Mouse (Mus musculus) lung, embryonic 14.5 days (tissue): Measurements from ENCODE around the gene Rhoj. TPM values are rescaled to one million over a fixed set of nuclear protein-coding genes. Genes with fewer than 3 reads are reported as not detected.
A peak's percentile ranks its signal among the peaks of the same experiment; 100 is the strongest.

Experiments used
- ATAC-seq: fragments of 200-750 bp; cut with Nextera tagmentation; 2 replicates; pipeline ENCODE4 v1.8.0; 2017; ENCODE audit warnings: mild to moderate bottlenecking, moderate TSS enrichment, moderate library complexity; ENCODE audit not compliant: insufficient read depth
- DNase-seq: peaks from one replicate; pipeline ENCODE4 v3.0.0-alpha.2; 2015
- H3K27ac ChIP-seq: fragments of 300-500 bp; sonication (generic); 2 replicates; pipeline ENCODE4 v1.5.1; 2014; ENCODE audit warnings: low read depth, mild to moderate bottlenecking, moderate library complexity
- H3K27me3 ChIP-seq: fragments of 300-500 bp; sonication (generic); 2 replicates; pipeline ENCODE4 v1.6.1; 2014; ENCODE audit warnings: low read length, control low read depth; ENCODE audit not compliant: insufficient read depth
- H3K36me3 ChIP-seq: fragments of 300-500 bp; sonication (generic); 2 replicates; pipeline ENCODE4 v1.6.1; 2014; ENCODE audit warnings: control low read depth; ENCODE audit not compliant: insufficient read depth
- H3K4me1 ChIP-seq: fragments of 300-500 bp; sonication (generic); 2 replicates; pipeline ENCODE4 v1.6.1; 2014; ENCODE audit warnings: antibody characterized with exemption, control low read depth; ENCODE audit not compliant: insufficient read depth
- H3K4me2 ChIP-seq: fragments of 300-500 bp; sonication (generic); 2 replicates; pipeline ENCODE4 v1.6.1; 2014; ENCODE audit warnings: mild to moderate bottlenecking
- H3K4me3 ChIP-seq: fragments of 300-500 bp; sonication (generic); 2 replicates; pipeline ENCODE4 v1.5.1; 2014; ENCODE audit warnings: low read depth, low read length
- H3K9ac ChIP-seq: fragments of 300-500 bp; sonication (generic); 2 replicates; pipeline ENCODE4 v1.6.1; 2014
- H3K9me3 ChIP-seq: fragments of 300-500 bp; sonication (generic); 2 replicates; pipeline ENCODE4 v1.6.1; 2016; ENCODE audit warnings: low read depth, low read length, control low read depth
- CTCF ChIP-seq: IDR thresholded peaks from 2 replicates; pipeline ENCODE4 v1.5.1; 2016; ENCODE audit warnings: antibody characterized with exemption, low read depth
- whole genome bisulfite sequencing: fragments of 180-500 bp; shearing (Covaris S2); extraction: QIAGEN DNeasy Blood & Tissue Kit; methylation state at CpG from one replicate; pipeline ENCODE4 v1.1.7; 2014; 5-methylcytosine and 5-hydroxymethylcytosine counted together
- polyA plus RNA-seq: library from polyadenylated mRNA; unstranded; fragments of >200 nt; fragmentation: Nextera tagmentation; extraction: Ambion mirVana; gene quantifications from 2 replicates; pipeline ENCODE4 v1.2.1, GENCODE M21; 2014

The Rhoj gene
- polyA plus RNA-seq, 1 experiment from 2014 or later: 54.4 TPM

DNA sequence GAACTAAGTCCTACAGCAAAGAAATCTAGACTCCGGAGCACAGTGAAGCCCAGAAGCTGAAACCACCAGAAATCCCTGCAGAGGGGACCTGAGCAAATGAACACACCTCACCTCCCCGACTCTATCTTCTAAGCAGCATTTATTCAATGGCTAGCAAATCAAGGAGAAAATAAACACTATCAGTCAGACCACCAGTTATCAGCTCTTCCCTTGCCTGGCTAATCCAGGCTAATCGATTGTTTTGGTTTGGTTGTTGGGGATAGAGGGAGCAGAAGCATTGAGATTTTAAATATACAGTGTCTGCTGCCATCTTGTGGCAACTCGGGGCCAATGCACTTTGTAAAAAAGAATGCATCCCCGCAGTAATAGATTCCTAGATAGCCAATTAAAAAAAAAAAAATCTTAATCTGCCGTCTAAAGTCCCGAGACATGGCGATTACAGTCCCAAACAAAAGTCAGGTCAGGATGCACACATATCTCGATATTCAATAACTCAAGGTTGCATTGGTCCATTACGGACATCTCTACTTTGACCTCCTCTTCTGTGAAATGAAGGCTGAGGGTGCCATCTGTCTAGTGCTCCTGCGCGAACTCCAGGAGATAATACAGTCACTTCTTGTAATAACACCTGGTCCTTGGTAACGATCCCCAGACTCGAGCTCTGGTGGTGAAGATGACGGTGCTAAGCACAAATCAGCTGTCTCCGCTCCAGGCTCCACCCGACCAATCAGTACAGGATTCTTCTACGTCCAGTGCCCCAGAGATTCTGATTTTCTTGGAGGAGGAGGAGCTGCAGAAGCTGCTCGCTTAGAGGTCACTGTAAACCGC is 81.4 kb downstream of the Rhoj start:
- Histone ChIP-seq H3K4me3 (no peak overlapping the region), H3K9me3 (no peaks in the 10 kb centered on the region), H3K36me3 (no peaks in the 10 kb centered on the region), H3K27ac (no peak overlapping the region), H3K4me2 (no peak overlapping the region), H3K9ac (no peak overlapping the region), H3K27me3 (no peaks in the 10 kb centered on the region), H3K4me1 (no peaks in the 10 kb centered on the region)
- DNase-seq (peak; percentile 74), ATAC-seq (peak; percentile 58; the same call in 1 of the 2 replicates)
- 37% methylated on average over 20 of the region's 20 CpGs for WGBS
- TF ChIP-seq CTCF: peak; percentile 77

- 74% methylated on average over 9 of the region's 9 CpGs for WGBS
- no peak for TF ChIP-seq CTCF
Observed at GRCm38 (mm10) chr12:75391526-75391925, 83.4 kb downstream of the Rhoj start.

DNA sequence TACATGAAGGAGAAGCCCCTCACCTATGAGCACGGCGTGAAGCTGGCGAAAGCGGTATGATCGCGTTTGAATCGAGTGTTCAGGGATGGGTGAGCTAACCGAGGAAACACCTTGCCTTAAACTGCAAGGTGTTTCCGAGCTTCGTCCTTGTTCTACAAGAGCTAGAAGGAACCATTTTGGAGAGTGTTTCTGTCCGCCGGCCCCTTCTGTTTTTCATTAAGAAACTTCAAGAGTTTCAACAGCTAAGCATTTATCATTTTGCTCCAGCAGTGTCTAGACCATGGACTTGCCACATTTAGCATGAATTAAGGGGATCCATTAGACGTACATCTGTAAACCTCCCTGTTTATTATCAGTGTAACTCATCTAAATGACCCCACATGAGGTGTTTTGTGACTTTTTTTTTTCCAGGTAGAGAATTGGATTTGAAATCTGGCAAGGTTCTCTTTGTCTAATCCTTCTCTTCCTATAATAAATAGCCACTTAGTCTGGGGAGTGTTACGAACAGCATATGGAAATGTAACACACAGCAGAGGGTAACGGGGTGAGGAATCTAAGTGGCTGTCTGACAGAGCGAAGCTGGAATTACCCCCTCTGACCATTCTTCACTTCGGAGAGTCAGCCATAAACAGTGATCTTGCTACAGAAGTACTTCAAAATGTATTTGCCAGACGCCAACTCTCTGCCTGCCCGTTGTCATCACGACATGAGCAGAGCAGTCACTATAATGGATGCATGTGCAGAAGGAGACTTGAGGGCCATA is 86.1 kb downstream of the Rhoj start:
- ATAC-seq (no peak), DNase-seq (no peak)
- no peak overlapping the region for H3K27ac ChIP-seq
- WGBS: 63% methylated on average over 20 of the region's 20 CpGs
- H3K36me3 ChIP-seq: no peaks in the 10 kb centered on the region
- H3K27me3 ChIP-seq: no peaks in the 10 kb centered on the region
- H3K9me3 ChIP-seq: no peaks in the 10 kb centered on the region
- TF ChIP-seq CTCF: no peak
- H3K9ac ChIP-seq: no peak overlapping the region
- no peak overlapping the region for H3K4me2 ChIP-seq
- H3K4me3 ChIP-seq: no peak overlapping the region
- H3K4me1 ChIP-seq: no peaks in the 10 kb centered on the region

More at GRCm38 (mm10) chr12:75391526-75391925, 83.4 kb downstream of the Rhoj start:
- Histone ChIP-seq H3K4me3 (no peak overlapping the region), H3K27ac (no peak overlapping the region), H3K9me3 (no peaks in the 10 kb centered on the region), H3K36me3 (no peaks in the 10 kb centered on the region), H3K4me1 (no peaks in the 10 kb centered on the region), H3K9ac (no peak overlapping the region), H3K4me2 (no peak overlapping the region), H3K27me3 (no peaks in the 10 kb centered on the region)
- DNase-seq (no peak), ATAC-seq (no peak)

DNA sequence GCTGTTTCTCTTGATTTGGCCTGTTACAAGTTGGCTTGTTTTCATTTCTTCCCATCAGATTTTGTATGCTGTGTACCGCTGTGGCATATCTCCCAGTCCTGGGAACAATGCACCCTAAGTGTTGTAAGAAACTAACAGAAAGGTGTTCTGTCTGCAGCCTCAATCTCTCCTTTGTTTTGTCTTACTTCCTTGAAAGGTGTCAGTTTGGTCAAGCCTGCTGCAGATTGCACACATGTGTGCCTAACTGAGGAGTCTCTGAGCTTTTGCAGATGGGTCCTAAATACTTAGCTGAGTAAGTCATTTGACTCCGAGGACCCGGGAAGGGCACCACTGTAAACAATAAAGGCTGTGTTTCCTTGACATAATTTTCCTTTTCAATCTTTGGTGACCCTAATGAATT is 88.5 kb downstream of the Rhoj start:
- no peak for TF ChIP-seq CTCF
- ATAC-seq (peak; percentile 14; the same call in 1 of the 2 replicates), DNase-seq (peak; percentile 29)
- no peak overlapping the region for H3K4me3 ChIP-seq
- no peaks in the 10 kb centered on the region for H3K9me3 ChIP-seq
- no peaks in the 10 kb centered on the region for H3K27me3 ChIP-seq
- H3K9ac ChIP-seq: no peak overlapping the region
- WGBS: 36% methylated on average over 3 of the region's 3 CpGs
- H3K27ac ChIP-seq: no peak overlapping the region
- H3K4me2 ChIP-seq: no peak overlapping the region
- no peaks in the 10 kb centered on the region for H3K4me1 ChIP-seq
- no peaks in the 10 kb centered on the region for H3K36me3 ChIP-seq

DNA sequence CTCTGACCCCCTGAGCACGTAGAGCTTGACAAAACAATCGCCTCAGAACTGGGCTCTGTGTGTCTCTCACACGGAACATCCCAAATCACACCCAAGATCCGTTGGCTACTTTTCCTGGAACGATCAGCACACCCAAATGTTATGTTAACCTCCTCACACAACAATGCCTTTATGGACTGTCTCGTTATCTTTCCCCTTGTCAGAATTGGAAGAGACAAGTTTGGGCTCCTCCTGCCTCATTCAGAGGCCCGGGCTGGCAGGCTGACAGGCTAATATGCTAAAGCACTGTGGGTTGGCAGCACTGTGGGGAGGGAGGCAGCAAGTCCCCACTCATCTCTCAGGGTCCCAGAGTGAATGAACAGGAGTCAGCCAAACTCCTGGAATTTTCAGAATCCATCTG is 89.0 kb downstream of the Rhoj start:
- Histone ChIP-seq H3K4me1 (no peaks in the 10 kb centered on the region), H3K27me3 (no peaks in the 10 kb centered on the region), H3K9ac (no peak overlapping the region), H3K4me3 (no peak overlapping the region), H3K9me3 (no peaks in the 10 kb centered on the region), H3K27ac (no peak overlapping the region), H3K36me3 (no peaks in the 10 kb centered on the region), H3K4me2 (no peak overlapping the region)
- ATAC-seq (peak; percentile 62; the same call in 1 of the 2 replicates), DNase-seq (peak; percentile 57)
- 20% methylated on average over 7 of the region's 7 CpGs for WGBS
- no peak for TF ChIP-seq CTCF

- Histone ChIP-seq H3K27me3 (no peaks in the 10 kb centered on the region), H3K36me3 (no peaks in the 10 kb centered on the region), H3K9me3 (no peaks in the 10 kb centered on the region), H3K4me1 (no peaks in the 10 kb centered on the region), H3K4me2 (no peak overlapping the region), H3K4me3 (no peak overlapping the region), H3K27ac (no peak overlapping the region), H3K9ac (no peak overlapping the region)
- DNase-seq: peak; percentile 45
- no peak for TF ChIP-seq CTCF
- 67% methylated on average over 9 of the region's 9 CpGs for WGBS
- ATAC-seq: no peak
Observed at GRCm38 (mm10) chr12:75412964-75413363, 104.8 kb downstream of the Rhoj start.

GRCm38 (mm10) chr12:75414991-75415390 is 106.9 kb downstream of the Rhoj start:
- ATAC-seq: no peak
- 68% methylated on average over 6 of the region's 6 CpGs for WGBS

More at GRCm38 (mm10) chr12:75414991-75415390, 106.9 kb downstream of the Rhoj start:
- no peak for TF ChIP-seq CTCF
- Histone ChIP-seq H3K9me3 (no peaks in the 10 kb centered on the region), H3K4me2 (no peak overlapping the region), H3K4me1 (no peaks in the 10 kb centered on the region), H3K27me3 (no peaks in the 10 kb centered on the region), H3K36me3 (no peaks in the 10 kb centered on the region), H3K9ac (no peak overlapping the region), H3K4me3 (no peak overlapping the region), H3K27ac (no peak overlapping the region)
- DNase-seq: peak; percentile 8
